Mouse (Mus musculus) liver (tissue): ENCODE measurements around the gene Ush1c.

ENCODE experiments used
- DNase-seq: peaks from one replicate; pipeline ENCODE4 v3.0.0-alpha.2; 2020; ENCODE audit warnings: mixed read lengths

The Ush1c gene

DNA sequence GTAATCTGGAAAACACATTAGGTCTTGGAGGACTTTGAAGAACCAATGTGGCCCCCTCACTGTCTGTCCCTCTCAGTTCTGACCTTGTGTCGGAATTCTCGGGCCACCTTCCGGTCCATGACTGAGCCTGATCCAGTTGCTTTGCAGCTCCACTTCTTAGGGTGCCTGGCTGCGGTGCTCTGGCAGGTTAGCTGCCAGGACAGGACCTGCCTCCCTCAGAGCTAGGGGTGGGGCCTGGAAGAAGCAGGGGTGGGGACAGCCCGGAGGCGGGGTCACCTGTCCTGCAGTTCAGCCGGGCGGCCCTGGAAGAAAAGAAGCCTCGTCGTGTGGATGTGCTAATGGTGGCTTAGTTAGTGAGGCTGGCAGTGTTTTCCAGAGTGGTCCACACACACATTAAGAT lies at the start of gene Ush1c:
TSS of gene Ush1c (minus strand) at position 158 of the 400 bp plus-strand sequence.
- peak; percentile 15 for DNase-seq

DNA sequence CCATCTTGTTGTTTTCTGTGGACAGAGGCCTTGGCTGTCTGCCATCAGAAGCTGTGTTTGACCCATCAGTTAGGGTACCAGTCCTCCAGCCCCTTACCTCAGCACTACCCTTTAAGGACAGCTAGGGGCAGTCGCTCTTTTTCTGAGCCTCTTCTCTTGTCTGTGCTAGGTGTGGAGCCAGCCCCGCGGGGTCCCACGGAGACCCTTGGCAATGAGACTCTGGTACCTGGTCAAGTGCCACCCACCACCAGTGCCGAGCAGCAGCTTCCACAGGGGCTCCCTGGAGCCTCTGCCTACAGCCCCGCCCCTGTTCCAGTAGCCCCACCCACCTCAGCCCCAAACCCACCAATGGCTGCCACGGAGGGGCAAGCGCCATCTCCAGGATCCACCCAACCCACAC lies 48.7 kb upstream of the Ush1c start:
- no peak for DNase-seq

DNA sequence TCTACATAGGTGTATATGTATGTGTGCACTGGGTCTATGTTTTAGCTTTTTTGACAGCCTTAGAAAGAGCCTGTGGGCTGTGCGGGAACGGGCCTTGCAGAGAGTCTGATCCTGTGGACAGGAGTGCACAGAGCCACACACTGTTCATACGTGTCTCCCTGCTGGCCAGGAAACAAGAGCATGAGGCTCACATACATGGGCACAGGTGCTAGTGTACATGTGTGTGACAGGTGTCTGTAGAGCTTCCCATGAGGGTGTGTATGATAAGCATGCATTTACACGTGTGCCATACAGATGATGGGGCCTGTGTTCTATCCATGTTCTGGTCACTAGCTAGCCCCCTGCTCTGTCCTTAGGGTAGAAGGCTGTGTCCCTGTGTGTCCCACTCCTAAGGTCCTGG lies 48.1 kb upstream of the Ush1c start:
- DNase-seq, result no peak

DNA sequence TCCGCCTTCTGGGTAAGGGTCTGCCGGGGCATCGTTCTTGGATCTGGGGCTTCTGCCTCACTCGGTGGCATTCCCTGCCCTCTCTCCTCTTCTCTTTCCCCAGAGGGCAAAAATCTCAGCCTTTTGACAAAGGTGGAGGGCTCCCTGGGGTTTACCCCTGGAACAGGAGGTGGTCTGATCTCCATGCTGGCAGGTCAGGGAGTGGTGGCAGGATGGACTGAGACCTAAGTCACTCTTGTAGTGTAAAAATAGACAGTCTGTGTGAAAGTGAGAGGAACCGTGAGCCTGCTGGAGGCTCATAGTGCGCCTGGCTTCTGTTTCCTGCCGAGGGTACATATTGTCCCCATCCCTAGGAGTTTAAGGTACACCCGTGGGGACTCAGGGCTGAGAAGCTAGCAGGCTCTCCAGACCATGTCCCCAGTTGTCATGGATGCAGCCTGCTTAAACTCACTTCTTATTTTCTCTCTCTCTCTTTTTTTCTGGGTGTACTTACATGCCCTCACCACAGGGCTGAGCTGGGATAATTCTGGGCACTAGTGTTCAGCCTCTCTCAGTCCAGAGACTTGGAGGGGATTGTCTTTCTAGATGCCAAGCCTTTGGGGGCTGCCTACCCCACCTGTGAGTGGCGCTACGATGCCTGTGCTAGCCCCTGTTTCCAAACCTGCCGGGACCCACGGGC lies 47.0 kb upstream of the Ush1c start:
- DNase-seq, result no peak

DNA sequence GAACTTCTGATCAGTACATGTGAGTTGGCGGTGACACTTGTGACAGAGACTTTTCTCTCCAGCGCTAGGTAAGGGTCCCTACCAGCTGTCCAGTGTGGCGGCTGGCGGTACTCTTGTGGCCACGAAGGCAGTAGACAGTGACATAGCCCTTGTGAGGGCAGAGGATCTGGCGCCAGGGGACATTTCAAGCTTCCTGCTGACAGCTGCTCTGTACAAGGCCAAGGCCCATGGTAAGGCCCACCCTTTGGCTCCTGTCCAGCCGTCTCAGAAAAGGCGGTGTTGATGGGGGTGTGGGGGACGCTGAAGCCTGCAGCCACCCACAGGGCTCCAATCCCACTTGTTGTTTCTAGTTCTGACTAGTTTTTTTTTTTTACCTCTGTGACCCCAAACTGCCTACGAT lies 45.4 kb upstream of the Ush1c start:
- peak; percentile 15 for DNase-seq

DNA sequence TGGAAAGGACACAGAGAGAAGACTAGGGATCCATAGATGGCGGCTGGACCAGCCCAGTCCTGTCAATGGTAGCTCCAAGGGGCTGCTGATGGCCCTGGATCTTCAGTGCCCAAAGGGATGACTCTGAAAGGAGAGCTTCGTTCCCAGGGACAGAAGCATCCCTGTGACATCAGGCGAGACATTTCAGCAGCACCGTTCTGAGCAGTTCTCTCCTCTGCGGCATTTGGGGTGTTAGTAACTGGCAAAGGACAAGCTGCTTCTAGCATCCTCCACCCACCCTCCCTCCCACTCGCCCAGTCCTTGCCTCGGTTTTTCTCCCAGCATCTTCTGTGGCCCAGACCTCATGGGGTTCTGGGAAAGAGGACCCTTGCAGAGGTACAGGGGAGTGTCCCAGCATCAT lies 44.0 kb upstream of the Ush1c start:
- DNase-seq, result no peak

DNA sequence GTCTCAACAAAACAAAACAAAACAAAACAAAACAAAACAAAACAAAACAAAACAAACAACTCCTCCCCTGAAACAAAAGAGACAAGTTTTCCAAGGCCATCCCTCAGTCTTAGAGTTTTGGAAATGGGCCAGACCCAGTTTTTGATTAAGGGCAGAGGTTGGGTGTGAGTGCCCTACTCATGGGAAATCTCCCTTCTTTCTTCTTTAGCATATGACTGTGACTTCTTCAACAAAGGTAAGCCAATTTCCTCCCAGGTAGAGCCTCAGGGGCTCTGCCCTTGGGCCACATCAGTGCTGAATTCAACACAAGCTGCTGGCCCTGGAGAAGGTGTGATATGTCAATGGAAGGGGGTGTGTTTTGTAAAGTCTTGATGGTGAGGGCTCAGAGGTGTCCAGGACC lies 42.6 kb upstream of the Ush1c start:
- DNase-seq, result no peak

DNA sequence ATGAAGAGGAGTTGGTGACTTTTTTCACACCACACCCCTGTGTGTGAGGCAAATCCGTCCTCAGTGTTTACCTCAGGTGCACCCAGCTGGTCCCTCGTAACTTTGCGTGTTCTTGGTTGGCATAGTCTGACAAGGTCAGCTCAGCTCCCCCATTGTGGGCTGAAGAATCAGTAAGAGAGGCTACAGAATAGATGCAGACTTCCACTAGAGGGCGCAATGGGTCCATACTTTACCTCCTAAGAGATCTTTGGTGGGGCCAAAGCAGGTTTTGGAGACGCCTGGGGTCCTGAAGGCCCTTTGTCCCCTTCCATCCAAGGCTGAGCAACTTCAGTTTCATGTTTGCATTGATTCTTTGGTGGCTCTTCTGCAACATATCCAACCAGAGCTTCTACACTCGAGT lies 41.6 kb upstream of the Ush1c start:
- DNase-seq, result peak; percentile 45

DNA sequence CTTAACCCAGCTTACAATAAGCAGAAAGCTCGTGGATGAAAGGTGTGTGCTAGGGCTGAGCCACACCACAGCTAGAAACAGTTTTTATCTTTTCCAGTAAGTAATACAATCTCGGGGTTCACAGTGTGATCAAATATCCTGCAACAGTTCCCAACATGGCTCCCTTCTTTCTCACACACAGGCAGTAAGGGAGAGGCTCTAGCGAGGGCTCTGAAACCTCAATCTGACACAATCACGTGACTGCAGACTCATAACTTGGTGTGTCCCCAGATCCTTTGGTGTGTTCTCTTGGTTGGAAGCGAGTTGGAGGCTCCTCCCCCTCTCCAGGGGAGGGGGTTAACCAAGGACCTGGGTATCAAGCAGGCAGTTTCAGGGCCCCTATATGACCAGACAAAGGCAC lies 37.9 kb upstream of the Ush1c start:
- no peak for DNase-seq

DNA sequence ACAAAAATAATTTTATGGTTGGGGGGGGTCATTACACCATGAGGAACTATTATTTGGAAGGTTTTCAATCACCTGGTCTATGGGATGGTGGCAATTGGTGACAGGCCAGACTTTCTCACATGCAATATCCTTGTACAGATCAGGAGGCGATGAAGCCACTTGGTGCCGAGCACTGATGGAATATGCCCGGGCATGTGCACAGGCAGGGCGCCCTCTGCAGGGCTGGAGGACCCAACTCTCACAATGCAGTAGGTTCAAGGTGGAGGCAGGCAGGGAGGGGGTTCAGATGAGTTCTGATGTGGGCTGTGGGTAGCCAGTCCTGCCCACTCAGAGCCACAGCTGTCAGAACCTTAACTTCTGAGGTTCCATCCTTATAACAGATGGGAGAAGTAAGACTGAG lies 13.5 kb upstream of the Ush1c start:
- no peak for DNase-seq

DNA sequence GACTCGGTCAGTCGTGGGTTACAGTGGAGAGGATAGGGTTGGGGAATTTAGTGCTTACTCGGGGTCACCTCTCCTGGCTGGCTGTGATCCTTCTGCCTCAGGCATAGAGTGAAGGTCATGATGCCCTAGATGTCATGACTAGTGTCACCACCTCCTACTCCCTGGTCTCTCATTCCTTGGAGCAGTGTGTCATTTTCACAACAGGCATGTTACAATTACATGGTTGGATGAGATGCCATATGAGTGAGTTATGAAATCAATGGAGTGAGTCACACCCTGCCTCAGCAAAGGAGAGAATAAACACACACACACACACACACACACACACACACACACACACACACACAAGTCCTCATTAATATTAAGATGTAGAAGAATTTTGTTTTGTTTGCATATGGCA lies 9.3 kb upstream of the Ush1c start:
- no peak for DNase-seq

DNA sequence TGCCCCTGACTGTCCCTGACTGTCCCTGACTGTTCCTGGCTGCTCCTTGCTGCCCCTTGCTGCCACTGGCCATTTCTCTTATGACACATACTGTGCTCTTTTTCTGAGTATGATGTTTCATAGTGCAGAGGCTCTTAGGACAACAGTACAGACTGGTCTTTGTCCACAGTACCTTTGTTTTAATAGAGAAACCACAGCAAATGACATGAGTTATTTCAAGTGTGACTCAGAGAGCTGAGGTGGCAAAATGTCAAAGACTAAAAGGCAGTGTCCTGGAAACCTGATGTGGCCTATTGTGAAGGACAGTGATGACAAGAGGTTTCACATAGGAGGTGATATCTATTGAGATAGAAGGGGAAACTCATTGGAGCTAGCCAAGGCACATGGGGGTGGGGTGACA lies 8.6 kb upstream of the Ush1c start:
- DNase-seq, result no peak

DNA sequence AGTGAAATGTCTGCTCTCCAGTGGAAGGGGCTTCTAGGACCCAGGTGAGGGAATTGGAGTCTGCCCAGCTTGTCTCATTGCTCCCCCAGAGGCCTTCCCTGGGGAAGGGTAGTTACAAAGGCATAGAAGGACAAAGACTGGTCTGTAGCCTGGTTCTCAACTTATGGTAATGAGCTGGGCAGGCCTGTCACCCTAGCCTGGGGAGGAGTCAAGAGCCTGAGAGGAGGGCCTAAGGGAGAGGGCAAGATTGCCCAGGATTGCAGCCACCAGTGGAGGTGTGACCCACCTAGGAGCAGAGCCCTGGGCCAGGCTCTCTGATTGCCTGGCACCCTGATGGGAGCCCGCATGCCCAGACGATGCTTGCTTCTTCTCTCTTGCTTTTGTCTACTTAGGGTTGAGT lies 2.4 kb upstream of the Ush1c start, which contains the start of gene Otog:
TSS of gene Otog (plus strand) at position 292 of the 400 bp plus-strand sequence.
- no peak for DNase-seq

DNA sequence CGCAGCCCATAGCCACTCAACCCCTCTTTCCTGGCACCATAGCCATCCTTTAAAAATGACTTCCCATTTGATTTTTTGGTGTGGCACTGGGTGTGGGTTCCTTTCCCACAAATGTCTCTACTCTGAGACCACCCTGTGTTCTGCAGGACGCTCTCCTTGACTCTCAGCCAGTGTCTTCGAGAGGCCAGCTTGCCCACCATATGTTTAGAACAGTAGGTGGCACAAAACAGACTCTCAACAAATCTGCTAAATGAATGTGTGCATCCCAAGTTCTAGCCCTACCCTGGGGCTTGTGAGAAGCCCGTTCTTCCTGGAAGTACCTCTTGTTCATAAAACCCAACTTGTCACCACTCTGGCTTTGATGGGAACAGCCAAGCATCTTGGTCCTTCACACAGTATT lies 1.8 kb upstream of the Ush1c start:
- no peak for DNase-seq

DNA sequence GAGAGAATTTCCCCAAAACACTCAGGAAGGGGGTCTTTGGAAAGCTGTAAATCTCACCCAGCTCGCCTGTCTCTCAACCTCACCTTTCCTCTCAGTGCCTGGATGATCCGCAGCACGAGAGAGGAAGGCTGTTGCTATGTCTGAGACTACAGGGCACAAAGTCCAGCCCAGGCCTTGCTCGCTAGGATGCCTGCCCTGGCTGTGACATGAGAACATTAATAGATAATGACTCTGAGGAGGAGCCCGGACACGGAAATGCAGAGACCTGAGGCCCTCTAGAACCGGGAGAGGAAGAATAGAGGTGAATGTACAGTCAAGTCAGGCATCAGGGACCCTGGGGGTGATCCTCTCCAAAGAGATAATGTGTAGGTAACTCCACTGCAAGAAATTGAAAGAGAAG lies 1.1 kb downstream of the Ush1c start:
- DNase-seq, result no peak

DNA sequence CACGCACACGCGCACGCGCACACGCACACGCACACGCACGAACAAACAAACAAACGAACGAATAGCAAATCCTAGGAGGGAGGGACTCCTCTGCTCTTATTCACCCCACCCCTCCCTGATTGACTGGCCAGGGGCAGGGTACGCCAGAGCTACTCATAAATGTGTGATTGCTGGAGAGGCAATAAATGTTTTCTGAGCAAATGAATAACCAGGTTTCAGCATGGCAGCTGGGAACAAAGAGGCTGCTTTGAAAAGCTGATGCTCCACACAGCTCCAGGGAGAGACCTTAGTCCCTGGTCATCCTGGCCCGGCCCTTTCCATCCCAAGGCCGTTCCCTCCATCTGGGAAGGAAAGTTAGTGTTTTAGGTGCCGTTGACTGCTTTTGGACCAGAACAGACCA lies 1.9 kb downstream of the Ush1c start:
- DNase-seq, result no peak

DNA sequence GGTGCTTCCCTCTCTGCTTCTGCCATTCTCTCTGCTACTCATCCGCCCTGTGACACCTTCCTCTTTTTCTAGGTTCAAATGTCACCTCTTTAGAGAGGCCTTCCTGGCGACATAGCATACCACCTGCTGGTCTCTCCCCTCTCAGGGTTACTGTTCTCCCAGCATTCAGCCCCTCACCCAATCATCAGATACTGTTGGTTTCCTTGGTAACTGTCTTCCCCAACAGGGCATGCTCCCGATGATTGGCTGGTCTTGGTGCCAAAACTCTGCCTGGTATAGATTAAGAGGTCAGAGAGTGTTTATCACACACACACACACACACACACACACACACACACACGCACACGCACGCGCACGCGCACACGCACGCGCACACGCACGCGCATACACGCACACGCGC lies 2.4 kb downstream of the Ush1c start:
- no peak for DNase-seq

DNA sequence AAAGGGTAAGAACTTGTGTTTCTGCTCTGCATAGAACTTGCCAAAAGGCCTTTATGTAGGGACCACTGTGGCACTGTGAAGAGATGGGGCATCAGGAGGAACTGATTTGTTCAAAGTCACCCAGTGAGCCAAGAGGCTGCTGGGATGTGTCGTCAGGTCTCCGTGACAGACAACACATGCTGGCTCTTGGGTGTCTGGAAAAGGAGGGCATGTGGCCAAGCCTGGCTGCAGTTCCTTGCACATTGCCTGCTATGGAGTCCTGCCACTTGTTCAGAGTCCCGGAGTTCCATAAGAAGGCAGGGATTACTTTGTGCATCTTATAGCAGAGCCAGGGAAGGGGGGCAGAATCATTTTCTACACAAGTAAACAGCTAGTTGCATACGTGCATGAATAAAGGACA lies 11.4 kb downstream of the Ush1c start:
- no peak for DNase-seq

DNA sequence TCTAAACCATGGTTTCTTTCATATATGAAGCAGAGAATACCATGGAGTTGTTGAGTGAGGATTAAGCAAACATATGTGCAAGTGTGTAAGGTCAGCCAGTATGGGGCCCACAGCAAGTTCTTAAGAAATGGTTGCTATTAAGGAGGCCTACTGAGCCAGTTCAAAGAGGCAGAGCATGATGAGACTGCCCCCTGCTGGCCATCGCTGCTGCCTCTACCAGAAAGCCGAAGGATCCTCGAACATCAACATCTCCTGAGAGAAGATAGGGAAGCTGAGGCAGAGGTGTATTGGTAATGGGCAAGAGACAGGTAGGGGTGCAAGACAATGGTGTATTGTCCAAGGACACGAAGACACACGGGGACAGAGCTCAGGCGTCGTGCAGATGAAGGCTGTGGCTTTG lies 12.1 kb downstream of the Ush1c start:
- DNase-seq, result peak; percentile 53

DNA sequence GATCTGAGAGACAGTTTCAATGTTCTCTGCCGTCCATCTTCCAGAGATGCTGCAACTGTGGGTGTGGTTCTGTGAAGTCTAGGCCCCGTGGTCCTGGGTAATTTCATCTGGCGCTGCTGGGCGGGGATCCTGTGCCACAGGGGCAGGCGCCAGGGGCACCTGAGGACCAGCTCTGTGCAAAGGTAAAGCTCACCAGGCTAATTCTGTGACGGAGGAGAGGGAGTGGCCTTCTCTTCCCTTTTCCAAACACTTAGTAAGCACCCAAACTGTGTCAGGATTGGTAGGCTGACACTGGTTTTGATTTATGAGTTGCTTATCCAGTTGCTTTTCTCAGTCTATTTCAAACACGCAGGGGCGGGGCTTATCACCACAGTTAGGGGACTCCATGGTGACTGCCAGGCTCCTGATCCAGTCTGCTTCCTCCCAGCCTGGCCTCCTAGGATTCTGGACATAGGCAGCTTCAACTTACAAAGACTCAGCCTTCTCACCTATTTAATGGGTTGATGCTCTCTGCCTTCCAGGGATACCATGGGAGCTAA lies 17.6 kb downstream of the Ush1c start:
- DNase-seq, result no peak

DNA sequence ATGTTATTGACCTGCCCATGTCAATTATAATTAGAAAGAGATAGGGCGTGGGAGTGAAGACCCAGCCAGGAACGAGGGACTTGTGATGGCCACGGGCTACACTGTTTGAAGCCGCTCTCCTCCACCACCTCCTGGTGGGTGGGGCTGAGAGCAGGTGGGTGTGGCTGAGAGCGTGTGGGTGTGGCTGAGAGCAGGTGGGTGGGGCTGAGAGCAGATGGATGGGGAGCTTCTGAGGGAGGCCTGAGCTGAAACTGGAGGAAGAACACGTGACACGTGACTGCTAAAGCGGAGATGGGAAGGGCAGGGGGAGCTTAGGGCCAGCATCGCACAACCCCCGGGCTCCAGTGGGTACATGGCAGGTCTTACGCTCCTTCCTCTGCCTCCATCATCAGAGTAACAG lies 19.9 kb downstream of the Ush1c start:
- DNase-seq, result peak; percentile 60

DNA sequence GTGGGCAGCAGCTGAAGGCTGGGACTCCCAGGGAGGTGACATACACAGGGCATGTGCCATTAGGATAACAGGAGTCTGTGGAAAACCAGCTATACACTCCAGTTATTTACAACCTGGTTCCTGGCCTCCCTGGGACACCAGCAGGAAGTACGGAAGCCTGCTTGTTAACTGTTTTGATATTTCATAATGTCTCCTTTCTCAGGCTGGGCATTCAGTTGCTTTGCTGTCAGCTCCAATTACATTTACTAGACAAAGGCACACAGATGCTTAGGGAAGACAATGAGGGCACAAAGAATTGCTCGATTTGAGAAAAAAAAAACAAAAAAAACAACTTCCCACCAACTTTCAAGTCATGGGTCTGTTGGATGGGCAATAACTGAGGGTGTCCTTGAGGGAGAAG lies 21.8 kb downstream of the Ush1c start:
- no peak for DNase-seq

DNA sequence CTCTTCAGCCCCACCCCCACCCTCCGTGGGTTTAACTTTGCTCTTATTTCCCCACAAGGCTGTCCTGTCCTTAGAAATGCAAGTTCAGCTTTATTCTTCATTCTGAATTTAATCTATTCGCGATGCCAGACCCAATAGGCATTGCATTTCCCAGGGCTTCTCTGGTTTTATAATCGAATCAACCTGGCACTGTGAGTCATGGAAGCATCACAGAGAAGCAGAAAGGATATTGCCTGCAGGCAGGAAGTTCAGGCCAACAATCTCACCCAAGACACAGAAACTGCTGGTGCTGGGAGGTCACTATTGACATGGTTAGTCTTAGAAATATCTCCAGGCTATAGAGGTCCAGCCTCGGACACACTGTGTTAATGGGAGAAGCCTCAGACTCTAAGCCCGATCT lies 28.0 kb downstream of the Ush1c start:
- DNase-seq, result no peak

DNA sequence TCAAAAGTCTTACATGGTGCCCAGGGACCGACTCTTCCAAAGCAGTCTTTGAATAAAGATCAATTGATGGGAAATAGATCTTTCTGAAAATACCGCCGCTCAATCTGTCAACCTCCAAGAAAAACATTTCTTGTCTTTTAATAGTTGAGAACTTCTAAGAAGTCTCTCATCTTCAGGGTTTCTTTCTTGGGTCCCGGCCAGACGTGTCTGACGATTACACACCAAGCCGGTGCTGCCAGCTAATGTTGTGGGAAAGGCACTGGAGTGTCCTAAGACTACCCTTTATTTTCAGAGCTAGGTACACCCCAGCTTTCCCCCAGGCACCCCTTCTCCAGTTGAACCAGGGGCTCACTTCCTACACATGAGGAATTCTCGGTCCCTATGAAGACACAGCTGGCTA lies 30.2 kb downstream of the Ush1c start:
- no peak for DNase-seq

DNA sequence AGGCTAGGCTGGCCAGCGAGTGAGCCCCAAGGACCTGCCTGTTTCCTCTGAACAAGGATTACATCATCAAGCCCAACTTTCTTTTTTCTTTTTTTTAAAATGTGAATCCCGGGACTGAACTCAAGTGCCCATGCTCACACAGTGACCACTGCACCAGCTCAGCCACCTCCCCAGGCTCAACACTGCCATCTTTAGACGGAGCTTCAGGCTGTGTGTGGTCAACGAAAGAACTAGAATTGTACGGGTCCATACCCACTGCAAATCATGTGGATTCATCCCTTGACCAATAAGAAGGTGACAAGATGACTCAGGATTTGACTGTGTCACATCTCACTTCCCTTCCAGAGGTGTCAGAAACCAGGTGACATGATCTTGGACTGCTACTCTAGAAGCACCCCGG lies 33.5 kb downstream of the Ush1c start:
- no peak for DNase-seq
